Mouse (Mus musculus): ENCODE measurements around the gene Rapsn.
A peak's percentile ranks its signal among the peaks of the same experiment; 100 is the strongest.
"Not testable (repeated sequence)": the region's sequence is repeated elsewhere in the genome, so short reads cannot be mapped to it uniquely, and the experiment has no call there.

Rapsn gene

GRCm38 (mm10) chr2:91035385-91035784, at the start of gene Rapsn:
TSS of gene Rapsn (plus strand) at chr2:91035620.
- DNase-seq = peak; percentile 53 to 63

GRCm38 (mm10) chr2:90986055-90986454, 49.4 kb upstream of the Rapsn start:
- DNase-seq = no peak

GRCm38 (mm10) chr2:91008536-91008935, 26.9 kb upstream of the Rapsn start:
- no peak for DNase-seq

GRCm38 (mm10) chr2:91013881-91014280, 21.5 kb upstream of the Rapsn start:
- DNase-seq = no peak

- no peak for DNase-seq
Observed at GRCm38 (mm10) chr2:91015386-91015785, 20.0 kb upstream of the Rapsn start.

GRCm38 (mm10) chr2:91018061-91018788, 17.2 kb upstream of the Rapsn start:
- peak in 1 of 2 experiments; percentile 24 for DNase-seq

GRCm38 (mm10) chr2:91019911-91020310, 15.5 kb upstream of the Rapsn start:
- no peak for DNase-seq

- not testable (repeated sequence) for DNase-seq
Observed at GRCm38 (mm10) chr2:91022266-91022665, 13.2 kb upstream of the Rapsn start.

- DNase-seq = no peak
Observed at GRCm38 (mm10) chr2:91023131-91023530, 12.3 kb upstream of the Rapsn start.

GRCm38 (mm10) chr2:91023956-91024355, 11.5 kb upstream of the Rapsn start:
- no peak for DNase-seq

GRCm38 (mm10) chr2:91025081-91025516, 10.3 kb upstream of the Rapsn start:
- no peak for DNase-seq

GRCm38 (mm10) chr2:91026491-91026890, 8.9 kb upstream of the Rapsn start:
- DNase-seq = no peak

- DNase-seq = peak; percentile 15 to 28
Observed at GRCm38 (mm10) chr2:91027391-91028214, 7.8 kb upstream of the Rapsn start.

GRCm38 (mm10) chr2:91031216-91031615, 4.2 kb upstream of the Rapsn start:
- no peak for DNase-seq

- no peak for DNase-seq
Observed at GRCm38 (mm10) chr2:91033000-91033399, 2.4 kb upstream of the Rapsn start.

- DNase-seq = no peak
Observed at GRCm38 (mm10) chr2:91041786-91042185, 6.4 kb downstream of the Rapsn start.

- DNase-seq = no peak
Observed at GRCm38 (mm10) chr2:91042651-91043398, 7.4 kb downstream of the Rapsn start.

- DNase-seq = no peak
Observed at GRCm38 (mm10) chr2:91044727-91045126, 9.3 kb downstream of the Rapsn start.

- DNase-seq = not testable (repeated sequence)
Observed at GRCm38 (mm10) chr2:91045805-91046204, 10.4 kb downstream of the Rapsn start.

GRCm38 (mm10) chr2:91047359-91047758, 11.9 kb downstream of the Rapsn start:
- DNase-seq = no peak

- DNase-seq = no peak
Observed at GRCm38 (mm10) chr2:91051917-91052316, 16.5 kb downstream of the Rapsn start.

- no peak for DNase-seq
Observed at GRCm38 (mm10) chr2:91052752-91053151, 17.3 kb downstream of the Rapsn start.
